Mouse (Mus musculus): Measurements from ENCODE around the gene Aebp1. TPM values are rescaled to one million over a fixed set of nuclear protein-coding genes. Genes with fewer than 3 reads are reported as not detected.

Aebp1 gene
- total RNA-seq (2014; rRNA removed), result 21.2 and 24.9 TPM in 2 replicates
- polyA plus RNA-seq (2015; fragmentation: Nextera tagmentation; extraction: Ambion mirVana), result 30.6 and 33.3 TPM in 2 replicates

DNA sequence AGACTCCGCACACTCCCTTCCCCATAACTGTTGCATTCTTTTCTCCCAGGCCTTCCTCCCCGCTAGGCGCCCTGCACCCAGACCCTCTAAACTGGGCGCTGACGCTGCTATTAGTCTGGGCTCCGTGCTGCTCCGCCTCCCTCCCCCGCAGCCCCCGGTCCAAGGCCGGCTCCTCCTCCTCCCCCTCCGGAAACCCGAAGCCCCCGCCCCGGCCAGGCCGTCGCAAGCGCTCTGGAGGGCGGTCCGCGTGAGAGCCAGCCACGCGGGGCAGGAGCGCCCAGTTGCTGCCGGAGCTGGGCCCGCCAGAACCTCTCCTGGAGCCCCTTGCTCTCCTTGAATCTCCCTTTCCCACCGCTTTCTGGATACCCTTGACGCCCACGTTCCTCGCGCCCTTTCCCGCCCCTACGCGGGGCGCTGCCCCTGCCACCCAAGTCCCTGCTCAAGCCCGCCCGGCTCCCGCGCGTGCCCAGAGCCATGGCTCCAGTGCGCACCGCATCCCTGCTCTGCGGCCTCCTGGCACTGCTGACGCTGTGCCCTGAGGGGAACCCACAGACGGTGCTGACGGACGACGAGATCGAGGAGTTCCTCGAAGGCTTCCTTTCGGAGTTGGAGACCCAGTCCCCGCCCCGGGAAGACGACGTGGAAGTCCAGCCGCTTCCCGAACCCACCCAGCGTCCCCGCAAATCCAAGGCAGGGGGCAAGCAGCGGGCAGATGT is at the start of gene Aebp1:
Gene Aebp1, plus strand, starts transcription at position 270 of the 716 bp plus-strand sequence.
- Histone ChIP-seq H3K9me3 (ENCODE audit: low read length) (no peaks in the 10 kb centered on the region), H3K4me1 (ENCODE audit: insufficient read depth, low read length) (0 out of 2 replicates have a peak, but pooled peaks cover 3% of the 10 kb centered on the region), H3K4me3 (ENCODE audit: low read length) (peak within 1 kb of the TSS; percentile 33), H3K9ac (replicated peaks; ENCODE audit: low read length) (peak within 1 kb of the TSS; percentile 37; the same call in 1 of the 2 replicates), H3K4me2 (ENCODE audit: low read depth, low read length) (peak within 1 kb of the TSS; percentile 50), H3K27me3 (ENCODE audit: insufficient read depth, low read length) (peaks cover 6% of the 10 kb centered on the region; the same call in 1 of the 2 replicates), H3K36me3 (ENCODE audit: insufficient read depth, low read length) (no peaks in the 10 kb centered on the region), H3K27ac (no peak within 1 kb of the TSS)
- TF ChIP-seq CTCF (IDR thresholded peaks at IDR 0.05; ENCODE audit: low read depth), result no peak
- ATAC-seq (peak; percentile 55; the same call in 1 of the 2 replicates), DNase-seq (ENCODE audit: low spot score) (peak; percentile 11)
- 5% methylated on average over 58 of the region's 59 CpGs for WGBS

DNA sequence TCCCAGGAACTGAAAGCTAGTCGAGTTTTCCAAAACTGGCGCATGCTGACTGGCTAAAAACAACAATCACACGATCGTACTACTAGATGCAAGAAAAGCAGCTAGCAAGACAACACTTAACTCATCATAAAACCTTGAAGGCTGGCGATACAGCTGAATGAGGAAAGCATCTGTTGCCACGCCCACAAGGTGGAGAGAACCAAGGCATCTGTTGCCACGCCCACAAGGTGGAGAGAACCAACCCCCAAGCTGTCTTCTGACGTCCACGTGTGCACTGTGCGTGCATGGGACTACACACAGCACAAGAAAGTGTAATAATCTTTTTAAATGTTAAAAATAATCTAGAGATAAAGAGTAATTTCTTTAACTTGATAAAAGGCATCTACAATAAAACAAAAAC is 48.4 kb upstream of the Aebp1 start:
- no peak for TF ChIP-seq CTCF (IDR thresholded peaks at IDR 0.05; ENCODE audit: low read depth)
- no peak overlapping the region for H3K4me2 ChIP-seq (ENCODE audit: low read depth, low read length)

DNA sequence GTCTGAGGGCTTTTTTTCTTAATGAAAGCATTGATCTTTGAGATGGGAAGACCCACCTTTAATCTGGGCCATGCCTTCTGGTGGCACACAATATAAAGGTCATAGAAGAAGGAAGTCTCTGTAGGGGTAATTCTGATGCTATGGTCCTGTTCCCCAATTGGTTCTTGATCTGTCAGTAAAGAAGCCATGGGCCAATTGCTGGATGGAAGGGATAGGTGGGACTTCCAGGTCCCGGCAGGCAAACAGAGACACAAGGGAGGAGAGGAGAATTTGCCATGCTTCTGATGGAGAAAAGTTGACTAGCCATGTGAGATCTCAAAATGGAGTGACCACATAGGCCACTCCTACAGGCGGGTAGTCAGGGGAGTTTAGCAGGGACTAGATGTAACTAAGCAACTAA is 42.5 kb upstream of the Aebp1 start:
- Histone ChIP-seq H3K27me3 (ENCODE audit: insufficient read depth, low read length) (no peaks in the 10 kb centered on the region), H3K36me3 (ENCODE audit: insufficient read depth, low read length) (no peaks in the 10 kb centered on the region), H3K4me2 (ENCODE audit: low read depth, low read length) (no peak overlapping the region), H3K4me1 (ENCODE audit: insufficient read depth, low read length) (no peaks in the 10 kb centered on the region), H3K27ac (no peak overlapping the region), H3K9ac (replicated peaks; ENCODE audit: low read length) (no peak overlapping the region), H3K4me3 (ENCODE audit: low read length) (no peak overlapping the region), H3K9me3 (ENCODE audit: low read length) (no peaks in the 10 kb centered on the region)
- ATAC-seq (no peak), DNase-seq (ENCODE audit: low spot score) (no peak)
- TF ChIP-seq CTCF (IDR thresholded peaks at IDR 0.05; ENCODE audit: low read depth), result no peak
- WGBS, result 67% methylated on average over 2 of the region's 2 CpGs

More for the DNA sequence above, 48.4 kb upstream of the Aebp1 start:
- Histone ChIP-seq H3K9me3 (ENCODE audit: low read length) (no peaks in the 10 kb centered on the region), H3K4me3 (ENCODE audit: low read length) (no peak overlapping the region), H3K4me1 (ENCODE audit: insufficient read depth, low read length) (no peaks in the 10 kb centered on the region), H3K27me3 (ENCODE audit: insufficient read depth, low read length) (no peaks in the 10 kb centered on the region), H3K9ac (replicated peaks; ENCODE audit: low read length) (no peak overlapping the region), H3K27ac (no peak overlapping the region), H3K36me3 (ENCODE audit: insufficient read depth, low read length) (no peaks in the 10 kb centered on the region)
- ATAC-seq (no peak), DNase-seq (ENCODE audit: low spot score) (no peak)
- 78% methylated on average over 10 of the region's 10 CpGs for WGBS

DNA sequence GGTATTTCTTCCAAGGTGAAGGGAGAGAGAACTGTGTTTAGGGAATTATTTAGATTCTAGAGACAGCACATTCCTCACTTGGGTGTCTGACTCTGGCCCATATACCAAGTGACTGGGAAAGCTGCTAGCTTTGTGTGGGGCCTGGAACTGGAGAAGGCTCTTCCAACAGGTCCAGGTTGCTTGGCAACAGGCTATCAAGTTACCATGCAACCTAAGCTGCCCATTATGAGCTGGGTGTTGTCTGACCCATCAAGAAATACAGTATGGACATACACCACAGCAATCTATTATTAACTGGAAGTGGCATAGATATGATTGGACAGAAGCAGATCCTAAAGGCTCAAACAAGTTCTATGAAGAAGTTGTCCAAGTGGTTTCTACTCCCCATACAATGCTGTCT is 36.3 kb upstream of the Aebp1 start:
- Histone ChIP-seq H3K4me2 (ENCODE audit: low read depth, low read length) (no peak overlapping the region), H3K4me3 (ENCODE audit: low read length) (no peak overlapping the region), H3K9me3 (ENCODE audit: low read length) (no peaks in the 10 kb centered on the region), H3K9ac (replicated peaks; ENCODE audit: low read length) (no peak overlapping the region), H3K27me3 (ENCODE audit: insufficient read depth, low read length) (no peaks in the 10 kb centered on the region), H3K27ac (no peak overlapping the region), H3K36me3 (ENCODE audit: insufficient read depth, low read length) (peaks cover 18% of the 10 kb centered on the region), H3K4me1 (ENCODE audit: insufficient read depth, low read length) (no peaks in the 10 kb centered on the region)
- DNase-seq (ENCODE audit: low spot score), result no peak
- no peak for ATAC-seq
- TF ChIP-seq CTCF (IDR thresholded peaks at IDR 0.05; ENCODE audit: low read depth), result no peak

DNA sequence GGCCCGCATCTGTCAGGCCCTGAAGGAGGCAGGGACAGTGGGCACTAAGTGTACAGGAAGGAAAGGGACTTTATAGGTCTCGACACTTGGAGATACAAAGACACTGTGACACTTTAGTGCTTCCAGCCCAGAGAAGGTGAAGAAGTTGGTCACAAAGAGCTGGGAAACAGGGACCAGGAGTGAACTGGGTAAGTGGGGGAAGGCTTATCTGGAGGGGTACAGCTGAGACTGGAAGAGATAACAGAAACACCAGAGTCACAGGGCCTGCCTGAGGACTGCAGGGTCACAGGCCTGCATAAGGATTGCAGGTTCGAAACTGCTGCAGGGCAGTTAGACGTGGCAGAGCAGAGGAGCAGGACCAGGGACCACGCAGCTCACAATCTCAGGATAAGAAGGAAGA is 33.8 kb upstream of the Aebp1 start:
- Histone ChIP-seq H3K9ac (replicated peaks; ENCODE audit: low read length) (no peak overlapping the region), H3K4me3 (ENCODE audit: low read length) (no peak overlapping the region), H3K4me1 (ENCODE audit: insufficient read depth, low read length) (no peaks in the 10 kb centered on the region), H3K4me2 (ENCODE audit: low read depth, low read length) (no peak overlapping the region), H3K27me3 (ENCODE audit: insufficient read depth, low read length) (no peaks in the 10 kb centered on the region), H3K27ac (no peak overlapping the region), H3K9me3 (ENCODE audit: low read length) (no peaks in the 10 kb centered on the region), H3K36me3 (ENCODE audit: insufficient read depth, low read length) (peaks cover 32% of the 10 kb centered on the region)
- DNase-seq (ENCODE audit: low spot score) (no peak), ATAC-seq (no peak)
- TF ChIP-seq CTCF (IDR thresholded peaks at IDR 0.05; ENCODE audit: low read depth), result no peak
- WGBS, result 91% methylated on average over 5 of the region's 5 CpGs

DNA sequence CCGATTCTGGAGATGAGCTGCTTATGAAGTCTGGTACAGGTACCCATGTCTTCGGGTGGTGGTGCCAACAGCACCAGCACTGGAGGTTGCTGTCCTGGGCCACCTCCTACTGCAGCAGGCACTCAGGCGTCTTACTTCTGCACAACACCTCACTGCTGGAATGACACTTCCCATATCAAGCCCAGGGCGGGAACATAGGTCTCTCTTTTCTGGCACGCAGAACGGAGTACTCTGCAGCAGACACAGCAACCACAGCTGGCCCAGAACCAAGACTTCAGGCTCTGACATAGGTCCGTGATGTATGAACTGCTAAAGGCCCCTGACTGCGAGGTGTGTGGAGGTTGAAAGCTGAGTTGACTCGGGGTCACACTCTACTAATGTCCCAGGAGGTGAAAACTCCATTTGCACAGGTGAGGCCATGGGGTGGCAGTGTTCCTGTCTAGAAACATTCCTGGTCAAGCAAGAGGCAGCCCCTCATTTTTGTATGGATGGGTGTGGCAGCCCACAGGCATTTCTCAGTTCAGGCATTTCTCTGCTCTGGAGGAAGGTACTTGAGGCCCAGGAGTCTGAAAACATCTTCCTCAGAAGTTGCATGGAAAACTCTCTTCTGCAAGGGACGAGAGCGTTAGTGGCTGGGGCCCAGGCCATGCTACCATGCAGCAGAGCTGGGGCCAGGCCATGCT is 33.1 kb upstream of the Aebp1 start:
- no peak for TF ChIP-seq CTCF (IDR thresholded peaks at IDR 0.05; ENCODE audit: low read depth)
- Histone ChIP-seq H3K9me3 (ENCODE audit: low read length) (no peaks in the 10 kb centered on the region), H3K4me3 (ENCODE audit: low read length) (no peak overlapping the region), H3K27me3 (ENCODE audit: insufficient read depth, low read length) (no peaks in the 10 kb centered on the region), H3K4me1 (ENCODE audit: insufficient read depth, low read length) (no peaks in the 10 kb centered on the region), H3K27ac (no peak overlapping the region), H3K36me3 (ENCODE audit: insufficient read depth, low read length) (peaks cover 32% of the 10 kb centered on the region), H3K9ac (replicated peaks; ENCODE audit: low read length) (no peak overlapping the region), H3K4me2 (ENCODE audit: low read depth, low read length) (no peak overlapping the region)
- 90% methylated on average over 11 of the region's 11 CpGs for WGBS
- ATAC-seq, result no peak
- DNase-seq (ENCODE audit: low spot score), result no peak

DNA sequence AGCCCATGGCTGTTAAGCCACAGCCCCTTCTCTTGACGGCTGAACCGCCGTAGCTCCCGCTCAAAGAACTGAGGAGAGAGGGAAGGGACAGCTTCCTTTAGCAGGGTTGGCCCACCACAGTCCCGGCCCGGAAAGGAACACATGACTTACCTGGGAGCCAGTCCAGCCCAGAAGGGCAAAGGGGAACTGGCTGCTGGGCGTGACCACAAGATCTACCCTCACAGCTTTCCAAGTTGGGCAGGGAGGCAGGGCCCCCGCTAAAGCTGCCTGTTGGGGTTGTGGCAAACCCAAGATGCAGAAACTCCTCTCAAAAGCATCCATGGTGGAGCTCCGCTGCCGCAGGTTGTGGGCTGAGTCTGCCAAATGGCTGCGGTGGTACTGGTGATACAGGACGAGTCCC is 32.4 kb upstream of the Aebp1 start:
- TF ChIP-seq CTCF (IDR thresholded peaks at IDR 0.05; ENCODE audit: low read depth), result no peak
- WGBS, result 94% methylated on average over 12 of the region's 12 CpGs
- Histone ChIP-seq H3K9me3 (ENCODE audit: low read length) (no peaks in the 10 kb centered on the region), H3K4me1 (ENCODE audit: insufficient read depth, low read length) (no peaks in the 10 kb centered on the region), H3K27me3 (ENCODE audit: insufficient read depth, low read length) (no peaks in the 10 kb centered on the region), H3K4me2 (ENCODE audit: low read depth, low read length) (no peak overlapping the region), H3K4me3 (ENCODE audit: low read length) (no peak overlapping the region), H3K27ac (no peak overlapping the region), H3K9ac (replicated peaks; ENCODE audit: low read length) (no peak overlapping the region), H3K36me3 (ENCODE audit: insufficient read depth, low read length) (peaks cover 32% of the 10 kb centered on the region)
- DNase-seq (ENCODE audit: low spot score) (no peak), ATAC-seq (no peak)
